Mouse (Mus musculus): ENCODE results near the gene Efnb2.

Gene Efnb2

DNA sequence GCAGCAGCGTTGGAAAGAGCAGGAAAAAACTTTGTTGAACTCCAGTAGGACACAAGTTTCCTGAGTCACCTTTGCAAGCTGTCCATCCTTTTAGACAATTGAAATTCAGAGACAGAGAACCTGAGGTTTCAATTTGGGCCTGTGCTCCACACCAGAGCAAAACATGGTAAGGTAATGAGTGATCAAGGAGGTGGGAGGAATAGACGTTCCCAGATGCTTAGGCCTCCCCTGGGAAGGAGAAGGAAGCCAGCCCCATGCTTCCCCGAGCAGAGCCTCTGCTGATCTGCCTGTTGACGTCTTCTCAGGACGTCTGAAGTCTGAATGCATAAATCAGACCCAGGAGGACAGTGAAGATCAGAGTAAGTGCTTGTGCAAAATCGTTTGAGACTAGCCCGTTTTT lies 51.3 kb downstream of the Efnb2 start:
- no peak for DNase-seq

DNA sequence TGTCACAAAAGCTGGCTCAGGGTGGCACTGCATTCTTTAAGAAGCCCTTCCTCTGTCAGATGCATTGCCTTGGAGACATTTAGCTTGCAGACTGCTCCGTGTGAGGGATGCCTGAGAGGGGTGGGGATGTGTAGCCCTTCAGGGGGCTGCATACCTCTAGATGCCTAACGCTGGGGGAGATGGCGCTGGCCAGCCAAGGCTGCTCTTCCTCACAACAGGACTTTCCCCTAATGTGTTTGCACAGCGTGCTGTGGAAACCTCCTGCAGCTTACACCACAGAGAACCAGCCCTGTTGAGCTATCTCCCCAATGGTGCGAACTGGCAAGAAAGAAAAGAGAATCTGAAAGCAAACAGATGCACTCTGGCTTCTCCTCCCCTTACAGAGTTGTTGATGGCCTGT lies 51.9 kb downstream of the Efnb2 start:
- DNase-seq, result no peak

DNA sequence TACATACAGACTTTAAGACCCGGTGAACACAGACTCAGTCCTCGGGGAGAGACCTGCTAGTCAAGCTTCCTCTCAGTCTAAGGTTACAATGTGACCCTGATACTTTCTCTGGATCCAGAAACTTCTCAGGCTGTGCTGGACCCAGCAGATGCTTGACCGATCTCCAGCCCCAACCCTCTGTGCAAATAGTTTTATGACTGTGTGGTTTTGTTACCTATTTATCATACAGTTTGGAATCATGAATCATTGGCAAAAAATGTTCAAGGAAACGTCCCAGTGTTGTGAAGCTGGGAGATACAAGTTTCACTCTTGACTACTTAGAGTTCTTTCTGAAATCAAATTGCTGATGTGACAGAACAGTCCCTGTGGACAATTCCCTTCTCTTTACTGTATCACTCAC lies 55.4 kb downstream of the Efnb2 start:
- no peak for DNase-seq

DNA sequence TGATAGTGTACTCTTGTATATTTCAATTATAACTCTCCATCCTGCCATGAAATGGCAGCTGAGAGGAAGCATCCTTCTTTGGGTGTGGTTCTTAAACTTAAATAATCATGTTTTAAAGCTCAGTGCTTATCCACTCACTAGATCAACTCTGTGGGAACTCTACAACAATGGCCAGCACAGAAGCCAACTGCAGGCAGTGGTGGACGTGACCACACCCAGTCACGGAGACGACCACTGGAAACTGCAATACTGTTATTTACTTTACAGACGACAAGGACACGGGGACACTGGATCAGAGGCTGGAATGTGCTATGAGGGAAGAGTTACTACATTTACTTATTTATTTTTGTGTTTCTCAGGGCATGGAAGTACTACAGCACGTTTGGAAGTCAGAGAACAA lies 57.2 kb downstream of the Efnb2 start:
- no peak for DNase-seq

DNA sequence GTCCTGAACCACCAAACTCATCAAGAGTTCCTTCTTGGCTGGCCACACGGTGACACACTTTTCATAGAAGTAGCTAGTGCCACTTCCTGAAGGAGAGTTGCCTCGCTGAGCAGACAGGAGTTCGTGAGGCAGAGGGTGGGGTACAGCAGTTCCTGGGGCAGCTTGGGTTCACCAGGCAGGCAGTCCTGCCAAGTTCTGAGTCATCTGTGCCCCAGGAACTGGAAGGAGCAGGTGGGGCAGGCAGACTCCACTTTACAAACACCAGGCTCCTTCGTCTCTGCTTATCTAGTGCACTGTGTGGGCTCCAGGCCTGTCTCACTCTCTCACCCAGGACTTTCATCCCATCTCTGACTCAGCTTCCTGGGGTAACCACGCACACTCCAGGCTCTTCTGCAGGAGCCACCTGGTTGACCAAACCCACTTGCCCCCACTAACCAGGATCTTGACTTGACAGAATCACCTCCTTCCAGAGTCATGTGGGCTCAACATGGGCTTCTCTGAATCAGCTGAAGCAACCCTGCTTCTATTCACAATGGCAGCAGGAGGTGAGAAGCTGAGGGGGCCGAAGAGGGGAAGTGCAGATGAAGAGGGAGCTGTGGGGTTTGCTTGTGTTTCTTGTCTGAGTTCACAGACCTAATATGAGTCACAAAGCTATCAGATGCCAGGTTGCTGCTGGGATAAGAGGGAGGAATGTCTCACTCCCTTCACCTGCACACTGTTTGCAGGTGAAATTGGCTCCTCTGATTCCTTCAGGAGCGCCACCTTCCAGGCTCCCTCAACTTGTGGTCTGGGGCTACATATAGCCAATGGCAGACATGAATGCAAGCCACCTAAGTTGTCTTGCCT lies 58.2 kb downstream of the Efnb2 start:
- no peak for DNase-seq

DNA sequence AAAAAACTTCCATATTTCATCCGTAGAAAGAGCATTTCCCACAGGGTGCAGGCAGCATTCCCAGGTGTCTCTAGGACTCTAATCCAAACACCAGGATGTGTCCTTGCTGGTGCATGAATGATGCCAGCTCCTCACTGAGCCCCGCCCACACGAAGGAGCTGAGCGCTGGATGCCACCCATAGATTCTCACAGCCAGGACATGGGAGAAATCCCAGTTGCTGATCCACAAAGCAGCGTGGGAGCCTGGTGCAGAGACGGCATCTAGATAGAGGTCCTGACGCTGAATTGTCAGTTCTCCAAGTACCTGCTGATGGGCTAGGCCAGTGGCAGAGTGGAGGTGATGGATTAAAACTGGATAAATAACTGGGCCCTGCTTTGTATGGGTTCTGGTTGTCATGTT lies 61.1 kb downstream of the Efnb2 start:
- no peak for DNase-seq

DNA sequence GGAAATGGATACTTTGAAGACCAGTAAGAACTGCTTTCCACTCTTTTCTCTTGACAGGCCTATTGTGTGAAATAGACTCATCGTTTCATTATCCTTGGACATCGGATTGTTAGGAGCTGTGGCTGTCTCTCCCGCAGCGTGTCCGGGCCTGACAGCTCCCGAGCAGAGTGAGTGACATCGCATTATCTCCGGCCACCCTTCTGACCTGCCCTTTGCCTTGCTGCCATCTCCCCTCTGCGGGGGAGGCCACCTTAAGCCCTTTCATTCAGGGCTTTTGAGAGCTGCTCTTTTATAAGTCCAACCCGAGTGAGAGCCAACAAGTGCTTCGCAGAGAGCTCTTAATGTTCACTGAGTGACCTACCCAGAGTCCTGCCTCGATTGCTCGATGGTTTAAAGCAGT lies 63.6 kb downstream of the Efnb2 start:
- no peak for DNase-seq

DNA sequence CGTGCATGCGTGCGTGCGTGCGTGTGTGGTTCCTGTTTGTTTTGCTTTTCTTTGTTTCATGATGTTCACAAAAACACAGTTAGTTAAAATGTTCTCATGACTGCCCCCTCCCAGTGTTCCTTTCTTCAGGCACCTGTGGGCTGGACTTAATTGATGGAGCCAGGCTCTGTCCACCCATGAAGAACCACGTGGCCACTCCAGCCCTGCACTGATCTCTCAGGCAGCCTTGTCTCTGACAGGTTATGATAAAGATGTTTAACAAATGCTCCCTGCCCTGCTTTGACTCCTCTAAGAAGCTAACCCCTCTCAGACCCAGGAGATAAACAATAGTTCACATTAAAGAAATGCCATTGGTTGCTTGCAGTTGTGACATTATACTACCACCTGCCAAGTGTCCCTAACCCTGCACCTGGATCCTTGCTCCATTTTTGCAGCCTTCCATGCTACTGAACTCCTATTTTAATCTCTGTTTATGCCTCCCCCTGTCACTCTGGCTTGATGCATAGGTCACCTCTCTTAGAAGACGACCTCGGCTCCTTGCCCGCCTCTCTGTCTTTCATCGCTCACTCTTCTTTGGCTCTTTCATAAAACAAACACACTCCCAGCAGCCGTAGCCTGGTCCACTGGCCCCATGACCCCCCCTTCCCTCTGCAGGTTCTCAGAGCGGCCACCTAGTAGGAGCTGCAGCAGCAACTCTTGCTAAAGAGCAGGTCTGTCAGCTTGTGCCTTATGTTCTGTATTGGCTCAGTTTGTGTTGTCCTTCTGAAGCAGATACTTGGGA lies 65.0 kb downstream of the Efnb2 start:
- DNase-seq, result no peak

DNA sequence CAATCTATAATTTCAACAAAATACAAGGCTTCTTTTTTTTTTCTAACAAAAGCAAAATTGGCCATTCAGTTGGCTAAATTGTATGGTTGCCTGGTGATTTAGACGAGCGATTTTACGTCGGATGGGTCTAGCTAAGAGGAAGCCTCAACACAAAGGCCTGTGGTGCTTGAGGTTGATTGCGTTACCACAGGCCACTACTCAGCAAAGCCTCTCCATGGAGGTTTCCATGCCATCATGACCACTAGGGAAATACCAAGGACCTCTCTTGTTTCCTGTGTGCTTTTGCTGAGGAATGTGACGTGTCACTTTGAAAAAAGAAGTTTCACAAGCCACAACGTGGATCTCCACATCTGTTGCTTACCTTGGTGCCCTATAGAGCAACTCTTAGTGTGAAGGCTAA lies 67.2 kb downstream of the Efnb2 start:
- DNase-seq, result no peak

DNA sequence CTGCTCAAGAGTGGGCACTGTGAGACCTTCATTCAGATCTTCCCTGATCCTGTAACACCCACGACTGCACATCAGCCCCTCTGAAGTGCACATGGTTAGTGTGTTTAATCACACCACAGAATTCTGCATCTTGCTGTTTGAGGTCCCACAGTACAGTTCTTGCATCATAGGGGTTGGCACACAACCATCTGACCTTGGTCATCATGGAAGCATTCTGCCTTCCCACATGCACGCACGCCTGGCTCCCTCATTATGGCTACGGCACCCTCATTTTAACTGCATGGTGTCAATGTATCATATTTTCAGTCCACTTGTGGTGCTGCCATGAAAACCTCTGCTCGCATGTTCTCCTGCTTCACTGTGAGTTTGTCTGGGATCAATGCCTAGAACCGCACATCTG lies 67.7 kb downstream of the Efnb2 start:
- no peak for DNase-seq

DNA sequence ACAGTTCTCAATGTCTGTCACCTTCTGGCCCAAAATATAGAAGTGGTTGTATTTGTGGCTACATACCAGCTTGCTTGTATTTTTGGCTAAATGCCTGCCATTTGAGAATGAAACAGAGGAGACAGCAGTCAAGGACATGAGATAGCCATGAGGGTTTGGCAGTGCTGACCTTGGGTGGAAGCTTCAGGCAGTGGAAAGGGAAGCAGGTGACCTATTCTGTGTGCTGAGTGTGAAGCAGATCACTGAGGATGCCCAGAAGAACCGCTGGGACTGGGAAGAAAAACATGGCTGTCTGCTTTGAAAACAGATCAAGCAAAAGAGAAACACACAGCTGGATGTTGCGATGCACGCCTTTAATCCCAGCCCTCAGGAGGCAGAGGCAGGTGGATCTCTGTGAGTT lies 68.7 kb downstream of the Efnb2 start:
- DNase-seq, result no peak

DNA sequence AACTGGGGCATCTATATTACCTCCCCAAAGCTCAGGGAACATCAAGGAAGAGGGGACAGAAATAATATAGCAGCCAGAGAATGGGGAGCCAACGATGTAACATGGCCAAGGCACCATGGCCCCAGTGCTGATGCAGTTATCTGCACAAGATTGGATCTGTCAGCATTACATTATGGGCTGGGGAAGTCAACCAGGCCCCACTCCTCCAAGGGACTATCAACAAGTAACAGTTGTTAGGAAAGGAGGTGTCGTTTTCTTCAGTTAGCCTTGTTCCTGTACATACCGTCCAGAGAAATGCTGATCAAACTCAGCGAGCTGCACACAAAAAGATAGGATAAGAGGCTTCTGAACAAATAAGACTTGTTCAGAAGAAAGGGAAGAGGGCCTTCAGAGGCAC lies 77.1 kb downstream of the Efnb2 start:
- DNase-seq, result no peak

DNA sequence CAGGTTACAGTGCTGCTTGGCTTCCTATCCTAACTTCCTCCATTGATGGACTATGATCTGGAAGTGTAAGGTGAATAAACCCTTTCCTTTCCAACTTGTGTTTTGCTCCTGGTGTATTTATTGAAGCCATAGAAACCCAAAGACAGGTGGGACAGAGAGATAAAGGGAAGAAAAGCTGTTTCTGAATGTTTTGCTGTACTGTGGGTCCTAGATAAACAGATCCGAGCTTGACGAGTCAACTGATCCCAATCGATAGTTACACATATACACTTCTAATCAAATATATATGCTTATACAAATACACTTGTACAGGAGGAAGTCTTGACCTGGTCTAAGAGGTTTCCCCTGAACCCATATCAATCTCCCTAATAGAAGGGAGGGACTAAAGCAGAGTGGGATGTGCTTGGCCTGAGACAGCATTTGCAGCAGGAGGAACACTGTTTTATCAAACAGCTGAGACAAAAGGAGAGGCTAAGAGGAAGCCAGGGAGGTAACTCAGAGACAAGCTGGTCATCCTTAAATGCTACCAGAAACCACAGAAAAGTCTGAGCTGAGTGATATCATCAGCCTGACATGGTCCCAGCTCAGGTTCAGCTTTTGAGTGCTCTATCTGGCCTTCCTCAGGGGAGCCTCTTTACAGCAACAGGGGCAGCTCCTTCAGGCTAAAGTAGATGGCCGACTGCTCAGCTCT lies 77.6 kb downstream of the Efnb2 start:
- no peak for DNase-seq

DNA sequence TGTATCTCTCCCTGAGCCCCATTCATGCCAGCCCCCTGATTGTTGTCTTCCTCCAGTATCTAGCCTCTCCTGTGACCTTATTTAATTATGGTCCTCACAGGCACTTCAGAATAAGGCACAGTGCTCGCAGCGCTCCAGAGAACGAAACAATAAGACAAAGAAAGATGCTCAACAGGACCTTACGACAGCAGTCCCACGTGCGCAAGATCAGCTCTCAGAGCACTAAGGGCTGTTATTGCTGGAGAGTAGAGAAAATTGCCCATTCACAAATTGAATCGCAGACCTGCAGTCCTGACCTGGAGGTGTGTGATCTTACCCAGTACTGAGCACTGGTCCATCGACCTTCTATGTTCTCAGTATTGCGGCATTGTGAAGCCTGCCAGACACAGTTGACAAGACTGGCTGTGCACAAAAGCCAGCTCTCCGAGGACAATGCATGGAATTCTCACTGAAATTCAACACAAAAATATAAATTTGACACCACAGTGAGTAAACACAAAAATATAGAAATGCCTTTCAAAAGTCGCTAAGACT lies 83.2 kb downstream of the Efnb2 start:
- no peak for DNase-seq

DNA sequence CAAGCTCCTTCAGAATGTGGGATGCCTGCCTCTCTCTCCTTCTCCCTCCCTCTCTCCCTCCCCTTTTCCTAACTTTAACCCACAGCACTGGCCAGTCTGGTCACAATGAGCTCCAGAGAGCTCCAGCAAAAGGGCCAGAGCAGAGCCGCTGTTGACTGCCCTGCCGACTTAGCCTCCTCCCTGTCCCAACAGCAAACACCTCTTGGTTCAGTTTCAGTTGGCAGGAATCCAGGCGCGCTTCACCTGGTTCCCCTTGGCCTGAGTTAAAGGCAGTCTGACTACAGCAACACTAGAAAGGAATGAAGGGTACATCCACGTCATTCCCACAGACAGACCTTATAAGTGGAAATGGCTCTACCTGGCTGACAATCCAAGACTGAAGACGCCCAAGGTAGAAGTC lies 84.2 kb downstream of the Efnb2 start:
- DNase-seq, result no peak

DNA sequence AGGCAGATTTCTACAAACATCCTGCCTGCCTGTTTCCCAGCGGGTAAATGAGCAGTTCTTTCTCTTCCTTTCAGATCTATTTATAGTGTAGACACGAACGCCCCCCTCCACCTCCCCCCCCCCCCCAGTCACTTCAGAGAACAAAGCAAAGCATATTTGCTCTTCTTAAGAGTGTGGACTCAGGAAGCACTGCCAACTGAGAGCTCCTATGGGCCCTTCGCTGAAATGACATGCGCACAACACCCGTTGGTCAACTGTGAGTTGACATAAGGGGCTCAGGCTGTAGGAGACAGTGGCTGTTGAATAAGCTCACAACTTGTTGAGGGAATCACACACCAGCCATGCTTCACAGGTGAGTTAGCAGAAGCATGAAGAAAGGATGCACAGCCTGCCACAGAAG lies 84.8 kb downstream of the Efnb2 start:
- no peak for DNase-seq

DNA sequence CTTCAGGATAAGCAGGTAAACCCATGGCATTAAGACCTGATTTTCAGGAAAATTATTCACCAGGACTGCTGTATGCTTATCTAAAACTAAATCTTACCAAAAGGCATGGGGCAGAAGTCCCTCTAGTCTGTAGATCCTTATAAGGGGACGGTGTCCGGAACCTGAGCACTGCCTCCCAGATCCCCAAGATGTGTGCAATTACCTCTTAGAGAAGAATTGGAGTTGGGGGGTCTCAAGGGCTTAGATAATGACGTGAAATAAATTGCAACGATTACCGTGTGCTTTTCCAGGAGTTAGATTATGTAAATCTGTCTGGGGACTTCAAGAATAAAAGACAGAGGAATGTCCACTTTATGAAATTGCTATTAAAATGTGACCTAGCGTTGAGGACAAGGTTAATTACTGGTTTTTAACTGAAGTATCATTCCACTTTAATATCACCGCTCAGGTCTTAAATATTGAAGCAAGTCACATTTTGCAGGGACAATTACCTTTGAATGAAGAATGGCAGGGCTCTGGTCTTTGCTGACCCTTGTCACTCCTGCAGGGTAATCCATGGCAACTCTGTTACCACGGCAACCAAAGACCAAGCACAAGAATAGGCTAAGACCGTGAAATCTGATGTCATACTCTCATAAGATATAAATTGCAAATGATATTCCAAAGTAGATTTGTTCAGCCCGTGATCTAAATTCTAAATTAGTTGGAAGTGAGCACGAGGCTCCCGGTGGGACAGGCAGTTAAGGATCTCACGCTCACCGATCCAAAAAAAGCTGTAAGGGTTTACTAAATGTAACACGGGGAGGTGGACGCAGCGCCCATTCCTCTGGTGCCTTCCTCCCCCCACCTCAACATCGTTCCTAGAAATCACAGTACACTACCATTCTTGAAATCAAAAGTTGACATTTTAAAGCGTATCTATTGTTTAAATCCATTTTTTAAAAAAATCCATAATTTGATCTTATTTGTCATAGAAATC lies 86.2 kb downstream of the Efnb2 start:
- no peak for DNase-seq

DNA sequence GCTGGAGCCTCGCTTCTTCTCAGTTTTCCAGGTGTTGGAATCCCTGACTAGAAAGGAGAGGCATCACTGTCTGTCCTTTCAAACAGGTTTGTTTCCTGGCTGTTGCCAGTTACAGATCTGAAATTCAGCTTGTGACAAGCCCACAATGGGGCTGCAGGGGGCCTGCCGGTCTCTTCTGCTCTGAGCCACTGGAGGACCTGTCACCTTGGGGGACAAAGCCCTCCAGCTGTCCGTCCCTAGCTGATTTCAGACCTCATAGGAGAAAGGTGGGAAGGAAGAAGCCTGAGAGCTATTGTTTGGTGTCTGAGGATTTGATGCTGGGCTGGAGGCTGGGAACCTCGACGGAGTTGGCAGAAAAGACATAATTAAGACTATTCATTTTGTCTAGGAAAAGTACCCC lies 88.8 kb downstream of the Efnb2 start:
- no peak for DNase-seq

DNA sequence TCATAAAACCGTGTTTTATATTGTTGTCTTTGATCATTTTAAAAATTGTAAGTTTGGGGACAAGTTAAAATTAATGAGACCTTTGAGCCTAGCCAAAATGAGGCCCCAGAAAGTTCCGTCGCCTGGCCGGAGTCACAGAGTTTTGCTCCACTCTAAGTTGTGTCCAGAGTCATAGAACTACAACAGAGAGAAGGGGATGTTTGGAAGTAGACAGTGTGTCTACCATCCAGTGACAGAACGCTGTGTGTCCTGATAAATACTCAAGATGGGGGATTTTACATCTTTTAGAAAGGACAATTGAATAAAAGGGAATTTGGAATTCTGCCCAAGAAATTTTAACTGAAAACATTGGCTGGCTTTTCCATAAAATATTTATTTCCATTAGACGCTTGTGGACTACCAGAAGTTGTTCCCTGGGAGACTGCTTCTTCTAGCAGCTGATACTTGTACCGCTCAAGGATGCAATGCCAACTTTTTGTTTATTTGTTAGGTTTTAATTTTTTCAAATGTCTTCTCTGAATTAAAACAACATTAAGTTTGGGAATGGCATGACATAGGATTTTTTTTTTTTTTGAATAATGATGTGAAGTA lies 89.3 kb downstream of the Efnb2 start:
- DNase-seq, result no peak

DNA sequence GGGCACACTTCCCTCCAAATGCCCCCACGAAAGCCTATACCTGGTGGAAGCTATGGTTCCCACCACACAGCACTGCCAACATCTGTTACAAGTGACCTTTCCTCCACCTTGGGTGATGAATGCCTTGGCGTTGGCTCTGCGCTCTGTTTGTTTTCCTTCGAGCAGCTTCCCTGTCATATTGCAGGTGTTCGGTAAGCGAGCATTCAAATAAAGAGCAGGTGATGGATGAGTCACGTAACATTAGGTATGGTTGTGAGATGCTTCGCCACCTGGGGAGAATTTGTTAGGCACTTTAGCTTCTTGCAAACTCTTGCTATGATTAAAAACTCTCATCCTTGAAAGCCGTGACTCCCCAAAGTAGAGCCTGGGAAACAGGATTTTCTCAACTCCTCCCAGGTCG lies 91.8 kb downstream of the Efnb2 start:
- DNase-seq, result no peak

DNA sequence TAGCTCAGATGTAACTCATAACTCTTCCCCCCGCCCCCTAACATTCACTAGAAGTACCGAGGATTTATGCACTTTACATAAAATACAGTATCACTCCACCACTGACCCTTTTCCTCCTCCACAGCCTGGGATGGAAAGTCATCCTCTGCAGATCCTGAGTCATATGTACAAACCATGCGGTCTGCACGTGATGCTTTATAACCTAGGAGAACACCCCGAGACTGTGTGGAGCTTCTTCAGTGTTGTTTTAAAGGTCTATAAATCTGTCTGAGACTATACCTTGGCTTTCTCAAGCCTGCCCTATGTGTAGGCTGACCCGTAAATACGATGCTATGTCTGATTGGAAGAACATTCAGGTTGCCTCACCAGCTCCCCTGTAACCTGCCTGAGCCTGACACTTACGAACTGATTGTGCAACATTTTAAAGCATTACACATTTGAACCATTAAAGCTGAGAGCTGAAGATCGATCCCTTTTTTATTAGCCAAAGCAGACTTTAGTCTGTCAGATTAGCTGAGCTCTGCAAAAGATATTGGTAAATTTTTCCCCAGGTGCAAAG lies 92.7 kb downstream of the Efnb2 start:
- no peak for DNase-seq
